Mouse (Mus musculus) forebrain, embryonic 14.5 days (tissue): Measurements from ENCODE around the gene Zfp653. TPM values are rescaled to one million over a fixed set of nuclear protein-coding genes. Genes with fewer than 3 reads are reported as not detected.

Source experiments
- ATAC-seq: fragments of 200-750 bp; cut with Nextera tagmentation; 2 replicates; pipeline ENCODE4 v1.8.0; 2017; ENCODE audit warnings: mild to moderate bottlenecking, moderate library complexity
- DNase-seq: peaks from one replicate; pipeline ENCODE4 v3.0.0-alpha.2; 2015; ENCODE audit warnings: low spot score
- H3K27ac ChIP-seq: fragments of 300-500 bp; sonication (generic); 2 replicates; pipeline ENCODE4 v1.5.1; 2014; ENCODE audit warnings: low read depth, mild to moderate bottlenecking, control low read depth, low read length, moderate library complexity
- H3K27me3 ChIP-seq: fragments of 300-500 bp; sonication (generic); replicated peaks from 2 replicates; pipeline ENCODE4 v1.6.1; 2014; ENCODE audit warnings: low read length, control low read depth, mixed read lengths; ENCODE audit not compliant: control insufficient read depth, insufficient read depth
- H3K36me3 ChIP-seq: fragments of 300-500 bp; sonication (generic); 2 replicates; pipeline ENCODE4 v1.6.1; 2014; ENCODE audit warnings: low read length, control low read depth; ENCODE audit not compliant: control insufficient read depth, insufficient read depth
- H3K4me1 ChIP-seq: fragments of 300-500 bp; sonication (generic); 2 replicates; pipeline ENCODE4 v1.6.1; 2014; ENCODE audit warnings: antibody characterized with exemption, low read length, control low read depth; ENCODE audit not compliant: control insufficient read depth, insufficient read depth
- H3K4me2 ChIP-seq: fragments of 300-500 bp; sonication (generic); 2 replicates; pipeline ENCODE4 v1.6.1; 2014; ENCODE audit warnings: mild to moderate bottlenecking, control low read depth, low read length
- H3K4me3 ChIP-seq: fragments of 300-500 bp; sonication (generic); 2 replicates; pipeline ENCODE4 v1.5.1; 2014; ENCODE audit warnings: low read depth, low read length, control low read depth
- H3K9ac ChIP-seq: fragments of 300-500 bp; sonication (generic); 2 replicates; pipeline ENCODE4 v1.6.1; 2014; ENCODE audit warnings: mild to moderate bottlenecking, low read length, control low read depth, moderate library complexity
- H3K9me3 ChIP-seq: fragments of 300-500 bp; sonication (generic); replicated peaks from 2 replicates; pipeline ENCODE4 v1.6.1; 2016; ENCODE audit warnings: low read length, control low read depth, mixed read lengths; ENCODE audit not compliant: control insufficient read depth
- WGBS: fragments of 180-500 bp; shearing (Covaris S2); extraction: QIAGEN DNeasy Blood & Tissue Kit; methylation state at CpG from one replicate; pipeline ENCODE4 v1.1.7; 2014; 5-methylcytosine and 5-hydroxymethylcytosine counted together
- polyA plus RNA-seq: library from polyadenylated mRNA; unstranded; fragments of >200 nt; fragmentation: Nextera tagmentation; extraction: Ambion mirVana; gene quantifications from 2 replicates; pipeline ENCODE4 v1.2.1, GENCODE M21; 2014

The Zfp653 gene
- polyA plus RNA-seq, 1 experiment from 2014 or later = 11.3 TPM

GRCm38 (mm10) chr9:22061339-22061738 is 9.8 kb downstream of the Zfp653 start:
- no peak overlapping the region for H3K4me2 ChIP-seq
- WGBS = 84% methylated on average over 2 of the region's 2 CpGs

DNA sequence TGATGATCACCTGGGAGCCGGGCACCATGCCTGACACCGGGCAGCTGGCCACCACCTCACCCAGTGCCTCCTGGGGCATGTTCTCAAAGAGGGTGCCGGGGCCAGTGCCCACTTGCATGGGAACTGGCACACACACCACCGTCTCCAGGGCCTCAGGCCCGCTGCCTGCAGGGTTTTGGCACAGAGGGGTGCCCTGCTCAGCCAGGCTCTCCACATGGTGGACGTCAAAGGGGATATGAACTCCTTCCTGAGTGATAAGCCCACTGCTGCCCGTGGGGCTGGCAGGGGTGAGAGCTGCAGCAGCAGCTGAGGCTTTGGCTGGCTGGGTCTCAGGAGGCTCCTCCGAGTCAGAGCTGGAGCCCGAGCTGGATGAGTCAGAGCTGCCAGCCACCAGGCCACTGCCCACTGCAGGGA is 13.2 kb downstream of the Zfp653 start:
- ATAC-seq (no peak), DNase-seq (no peak)
- WGBS = 92% methylated on average over 9 of the region's 9 CpGs
- Histone ChIP-seq H3K27me3 (no peaks in the 10 kb centered on the region), H3K27ac (no peak overlapping the region), H3K4me2 (no peak overlapping the region), H3K36me3 (peaks cover 60% of the 10 kb centered on the region), H3K4me3 (no peak overlapping the region), H3K9me3 (no peaks in the 10 kb centered on the region), H3K9ac (no peak overlapping the region), H3K4me1 (0 out of 2 replicates have a peak, but pooled peaks cover 2% of the 10 kb centered on the region)

More at GRCm38 (mm10) chr9:22061339-22061738, 9.8 kb downstream of the Zfp653 start:
- H3K27ac ChIP-seq = no peak overlapping the region
- no peaks in the 10 kb centered on the region for H3K4me1 ChIP-seq
- no peak overlapping the region for H3K4me3 ChIP-seq
- no peak for DNase-seq
- ATAC-seq = no peak
- H3K36me3 ChIP-seq = peaks cover 85% of the 10 kb centered on the region
- H3K27me3 ChIP-seq = no peaks in the 10 kb centered on the region
- no peaks in the 10 kb centered on the region for H3K9me3 ChIP-seq
- H3K9ac ChIP-seq = no peak overlapping the region

DNA sequence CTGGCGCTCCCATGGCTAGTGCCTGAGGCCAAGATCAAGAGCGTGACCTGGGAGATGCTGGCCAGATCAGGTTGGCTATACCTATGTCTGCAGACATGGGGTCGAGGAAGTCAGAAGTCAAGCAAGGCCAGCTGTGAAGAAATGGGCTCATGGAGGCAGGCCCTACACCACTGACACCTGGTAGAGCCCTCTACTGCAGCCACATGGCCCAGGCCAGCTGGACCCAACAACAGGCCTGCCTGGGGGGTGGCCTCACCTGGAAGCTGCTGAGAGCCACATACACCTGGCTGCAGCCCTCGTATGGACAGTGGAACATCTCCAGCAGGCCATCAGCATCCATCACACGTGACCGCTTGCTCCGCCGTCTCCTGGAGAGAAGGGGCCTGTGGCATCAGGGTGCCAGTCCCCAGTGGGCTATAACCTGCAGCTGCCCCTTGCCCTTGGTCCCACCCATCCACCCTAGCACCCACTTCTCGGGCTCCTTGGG is 14.1 kb downstream of the Zfp653 start:
- ATAC-seq (no peak), DNase-seq (no peak)
- Histone ChIP-seq H3K27ac (no peak overlapping the region), H3K36me3 (peaks cover 51% of the 10 kb centered on the region), H3K9ac (no peak overlapping the region), H3K4me3 (no peak overlapping the region), H3K4me1 (peaks cover 5% of the 10 kb centered on the region), H3K9me3 (no peaks in the 10 kb centered on the region), H3K4me2 (no peak overlapping the region), H3K27me3 (no peaks in the 10 kb centered on the region)
- WGBS = 94% methylated on average over 9 of the region's 9 CpGs

DNA sequence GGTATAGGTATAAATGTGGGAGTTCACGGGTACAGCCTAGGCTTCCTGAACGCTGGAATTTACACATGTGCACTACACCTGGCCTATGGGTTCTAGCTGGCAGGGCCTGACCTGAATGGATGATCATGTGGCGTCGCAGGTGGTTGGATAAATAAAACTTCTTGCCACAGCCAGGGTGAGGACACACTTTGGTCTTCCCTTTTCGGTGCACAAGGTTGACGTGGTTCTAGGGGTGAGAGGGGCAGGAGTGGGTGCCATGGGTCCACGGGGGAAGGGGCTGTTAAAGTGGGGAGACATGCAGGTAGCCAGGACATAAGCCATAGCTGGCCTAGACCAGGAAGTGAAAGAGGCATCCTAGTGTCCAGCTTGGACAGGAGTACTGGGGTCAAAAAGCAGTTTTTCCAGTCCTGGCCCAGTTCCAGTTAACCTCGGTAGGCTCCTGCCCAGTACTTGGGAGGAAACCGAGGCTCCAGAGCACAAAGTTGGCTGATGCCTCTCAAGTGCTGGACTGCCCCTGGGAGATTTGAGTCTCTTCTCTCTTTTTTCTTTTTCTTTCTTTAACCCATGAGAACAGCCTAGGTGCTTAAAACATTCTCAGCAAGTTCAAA is 14.8 kb downstream of the Zfp653 start:
- ATAC-seq = no peak
- no peak for DNase-seq
- 80% methylated on average over 9 of the region's 9 CpGs for WGBS
- peaks cover 44% of the 10 kb centered on the region for H3K36me3 ChIP-seq
- no peaks in the 10 kb centered on the region for H3K27me3 ChIP-seq
- no peak overlapping the region for H3K27ac ChIP-seq
- H3K4me3 ChIP-seq = no peak overlapping the region
- no peak overlapping the region for H3K4me2 ChIP-seq
- peaks cover 5% of the 10 kb centered on the region for H3K4me1 ChIP-seq
- H3K9ac ChIP-seq = no peak overlapping the region
- H3K9me3 ChIP-seq = no peaks in the 10 kb centered on the region

- WGBS = 47% methylated on average over 29 of the region's 29 CpGs
- Histone ChIP-seq H3K27me3 (no peaks in the 10 kb centered on the region), H3K27ac (no peak overlapping the region), H3K9me3 (no peaks in the 10 kb centered on the region), H3K4me2 (no peak overlapping the region), H3K9ac (no peak overlapping the region), H3K36me3 (peaks cover 37% of the 10 kb centered on the region), H3K4me3 (no peak overlapping the region), H3K4me1 (peaks cover 5% of the 10 kb centered on the region)
- DNase-seq (no peak), ATAC-seq (no peak)
Observed at GRCm38 (mm10) chr9:22055713-22056112, 15.5 kb downstream of the Zfp653 start.

- DNase-seq (peak; percentile 91), ATAC-seq (peak; percentile 13)
- no peak overlapping the region for H3K9ac ChIP-seq
- 2% methylated on average over 32 of the region's 32 CpGs for WGBS
- peaks cover 33% of the 10 kb centered on the region for H3K36me3 ChIP-seq
- no peaks in the 10 kb centered on the region for H3K27me3 ChIP-seq
- peak overlapping the region; percentile 50 for H3K4me2 ChIP-seq
- H3K27ac ChIP-seq = no peak overlapping the region
- H3K4me1 ChIP-seq = peaks cover 7% of the 10 kb centered on the region
- H3K4me3 ChIP-seq = peak overlapping the region; percentile 16; the same call in 1 of the 2 replicates
- H3K9me3 ChIP-seq = no peaks in the 10 kb centered on the region
Observed at GRCm38 (mm10) chr9:22054411-22055076, 16.6 kb downstream of the Zfp653 start.

DNA sequence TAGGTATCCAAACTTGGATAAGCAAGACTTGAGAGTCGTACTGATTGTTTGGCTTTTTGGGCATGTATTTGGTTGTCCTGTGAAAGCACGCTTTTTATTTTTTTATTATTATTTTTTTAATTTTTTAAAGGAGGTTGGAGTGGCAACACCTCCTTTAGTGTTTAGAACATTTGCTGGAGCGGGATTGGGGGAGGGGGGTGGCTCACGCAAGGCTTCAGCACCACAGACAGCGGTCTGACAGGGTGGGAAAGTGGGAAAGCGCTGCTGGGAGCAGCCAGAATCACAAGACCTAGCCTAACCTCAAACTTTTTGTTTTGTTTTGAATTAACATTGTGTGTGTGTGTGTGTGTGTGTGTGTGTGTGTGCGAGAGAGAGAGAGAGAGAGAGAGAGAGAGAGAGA is 17.5 kb downstream of the Zfp653 start:
- no peak overlapping the region for H3K9ac ChIP-seq
- no peak for DNase-seq
- no peak overlapping the region for H3K4me2 ChIP-seq
- H3K4me3 ChIP-seq = no peak overlapping the region
- no peaks in the 10 kb centered on the region for H3K27me3 ChIP-seq
- peaks cover 15% of the 10 kb centered on the region for H3K4me1 ChIP-seq
- 41% methylated on average over 7 of the region's 7 CpGs for WGBS
- no peak for ATAC-seq
- H3K9me3 ChIP-seq = no peaks in the 10 kb centered on the region
- H3K27ac ChIP-seq = no peak overlapping the region
- H3K36me3 ChIP-seq = peaks cover 32% of the 10 kb centered on the region

- DNase-seq (peak; percentile 95), ATAC-seq (peak; percentile 89)
- Histone ChIP-seq H3K4me3 (peak within 1 kb of the TSS; percentile 97), H3K9me3 (no peaks in the 10 kb centered on the region), H3K36me3 (peaks cover 15% of the 10 kb centered on the region), H3K27me3 (no peaks in the 10 kb centered on the region), H3K9ac (peak within 1 kb of the TSS; percentile 98), H3K4me1 (peaks cover 30% of the 10 kb centered on the region), H3K4me2 (peak within 1 kb of the TSS; percentile 78), H3K27ac (peak within 1 kb of the TSS; percentile 94)
- WGBS = 1% methylated on average over 24 of the region's 28 CpGs
Observed at GRCm38 (mm10) chr9:22051958-22052254, 19.3 kb downstream of the Zfp653 start, which contains the start of gene Elavl3. Gene Elavl3, minus strand, starts transcription at chr9:22052023.
